Mouse (Mus musculus): ENCODE data around the gene Dad1. TPM values are rescaled to one million over a fixed set of nuclear protein-coding genes. Genes with fewer than 3 reads are reported as not detected.
A peak's percentile ranks its signal among the peaks of the same experiment; 100 is the strongest.

Gene Dad1
- total RNA-seq (2014; fragmentation: Nextera tagmentation), result 184 and 235 TPM in 2 replicates
- 106 and 168 TPM in 2 replicates for total RNA-seq (2017)

GRCm38 (mm10) chr14:54253741-54254291, at the start of gene Dad1, which contains the start of gene Abhd4:
Dad1 (minus strand) TSS chr14:54254104.
Abhd4 (plus strand) TSS chr14:54254188.
- ATAC-seq (replicated peaks; ENCODE audit: low FRiP score, low TSS enrichment, poor library complexity, severe bottlenecking), result peak; percentile 97

- ATAC-seq (replicated peaks; ENCODE audit: low FRiP score, low TSS enrichment, poor library complexity, severe bottlenecking), result no peak
Observed at GRCm38 (mm10) chr14:54300676-54301075, 46.8 kb upstream of the Dad1 start.

DNA sequence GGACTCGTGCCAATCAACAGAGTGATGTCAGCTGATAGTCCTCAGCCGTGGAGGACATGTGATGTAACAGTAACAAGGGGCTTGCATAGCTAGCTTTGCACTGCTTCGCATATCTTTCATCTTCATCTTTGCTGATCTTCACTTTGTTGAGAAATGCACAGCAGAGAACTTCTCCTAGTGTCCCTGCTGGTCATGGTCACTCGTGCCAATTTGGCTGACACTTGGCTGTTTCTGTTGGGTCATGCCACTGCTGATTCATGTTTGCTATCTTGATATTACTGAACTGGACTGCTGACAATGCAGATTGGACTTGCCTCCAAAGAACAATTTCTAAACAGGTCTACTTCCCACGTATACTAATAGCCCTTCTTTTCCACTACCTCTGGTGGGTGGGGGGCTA, 46.2 kb upstream of the Dad1 start:
- no peak for ATAC-seq (replicated peaks; ENCODE audit: low FRiP score, low TSS enrichment, poor library complexity, severe bottlenecking)

DNA sequence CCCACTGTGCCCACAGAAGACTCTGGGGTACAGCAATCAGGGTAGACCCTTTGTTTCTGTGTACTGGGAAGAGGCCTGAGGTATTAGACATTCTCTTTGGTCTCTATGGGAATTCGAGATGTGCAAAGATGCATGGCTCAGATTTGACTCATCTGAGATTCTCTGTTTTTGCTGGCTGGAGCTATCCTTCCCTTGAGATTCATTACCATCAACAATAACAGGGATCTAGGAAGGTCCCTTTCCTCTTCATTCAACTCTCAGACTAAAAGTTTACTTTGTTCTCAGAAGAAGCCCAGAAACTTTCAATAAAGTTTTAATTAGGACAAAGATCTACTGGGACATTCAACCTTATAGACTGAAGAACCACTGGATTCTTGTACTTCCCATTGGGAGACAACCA, 30.9 kb upstream of the Dad1 start, which contains the start of gene Olfr49:
Gene Olfr49 (minus strand): TSS at position 101 of the 400 bp plus-strand sequence.
- ATAC-seq (replicated peaks; ENCODE audit: low FRiP score, low TSS enrichment, poor library complexity, severe bottlenecking), result no peak

DNA sequence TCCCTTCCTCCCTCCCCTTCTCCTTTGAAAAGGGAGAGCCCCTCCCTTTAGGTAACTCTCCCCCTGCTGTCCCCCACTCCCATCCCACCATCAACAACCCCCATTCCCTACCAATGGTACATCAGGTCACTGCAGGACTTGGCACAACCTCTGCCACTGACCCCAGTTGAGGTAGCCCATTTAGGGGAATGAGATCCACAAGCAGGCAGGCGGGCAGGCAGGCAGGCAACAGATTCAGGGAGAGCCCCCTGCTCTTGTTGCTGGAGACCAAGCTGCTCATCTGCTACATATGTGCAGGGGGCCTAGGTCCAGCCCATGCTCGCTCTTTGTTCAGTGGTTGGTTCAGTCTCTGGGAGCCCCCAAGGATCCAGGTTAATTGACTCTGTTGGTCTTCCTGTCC, 22.5 kb upstream of the Dad1 start:
- no peak for ATAC-seq (replicated peaks; ENCODE audit: low FRiP score, low TSS enrichment, poor library complexity, severe bottlenecking)

- no peak for ATAC-seq (replicated peaks; ENCODE audit: low FRiP score, low TSS enrichment, poor library complexity, severe bottlenecking)
Observed at GRCm38 (mm10) chr14:54272696-54273095, 18.8 kb upstream of the Dad1 start.

DNA sequence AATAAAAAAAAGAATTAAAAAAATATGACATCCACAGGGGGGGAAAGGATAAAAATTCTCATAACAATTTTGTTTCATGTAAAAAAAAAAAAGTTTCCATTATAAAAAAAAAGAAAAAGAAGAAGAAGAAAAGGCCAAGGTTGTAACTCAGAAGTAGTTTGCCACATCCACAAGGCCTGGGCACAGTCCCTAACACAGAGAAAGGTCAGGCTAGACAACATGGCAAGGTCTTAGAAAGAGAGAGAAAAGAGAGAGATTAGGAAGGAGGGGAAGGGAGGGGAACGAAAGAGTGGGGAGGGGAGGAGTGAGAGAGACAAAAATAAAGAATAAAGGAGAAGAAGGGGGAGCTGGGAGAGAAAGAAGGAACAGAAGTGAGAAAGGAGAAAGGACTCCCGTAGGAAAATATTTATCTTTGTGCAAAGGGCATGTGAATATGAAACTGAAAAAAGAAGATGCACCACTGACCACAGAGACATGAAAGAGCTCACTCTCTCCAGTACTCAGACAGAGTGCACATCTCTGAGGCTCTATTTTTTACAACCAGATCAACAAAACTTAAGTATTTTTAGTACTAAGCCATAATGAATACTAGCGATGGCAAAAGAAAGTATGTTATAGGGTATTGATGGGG, 18.2 kb upstream of the Dad1 start:
- ATAC-seq (replicated peaks; ENCODE audit: low FRiP score, low TSS enrichment, poor library complexity, severe bottlenecking), result no peak

- ATAC-seq (replicated peaks; ENCODE audit: low FRiP score, low TSS enrichment, poor library complexity, severe bottlenecking), result no peak
Observed at GRCm38 (mm10) chr14:54270413-54270812, 16.5 kb upstream of the Dad1 start.

DNA sequence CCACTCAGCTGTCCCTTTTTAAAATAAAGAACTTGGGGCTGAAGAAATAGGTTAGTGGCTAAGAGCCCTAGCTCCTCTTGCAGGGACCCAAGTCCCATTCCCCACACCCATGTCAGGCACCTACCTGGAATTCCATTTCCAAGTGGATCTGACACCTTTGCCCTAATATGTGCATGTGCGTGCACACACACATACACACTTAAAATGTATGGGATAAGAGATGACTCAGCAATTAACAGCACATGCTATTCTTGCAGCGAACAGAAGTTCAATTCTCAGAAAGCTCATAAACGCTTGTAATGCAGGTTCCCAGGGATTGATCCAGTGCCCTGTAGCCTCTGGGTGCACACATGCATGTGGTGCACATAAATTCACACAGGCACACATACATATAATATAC, 15.7 kb upstream of the Dad1 start:
- ATAC-seq (replicated peaks; ENCODE audit: low FRiP score, low TSS enrichment, poor library complexity, severe bottlenecking), result no peak

DNA sequence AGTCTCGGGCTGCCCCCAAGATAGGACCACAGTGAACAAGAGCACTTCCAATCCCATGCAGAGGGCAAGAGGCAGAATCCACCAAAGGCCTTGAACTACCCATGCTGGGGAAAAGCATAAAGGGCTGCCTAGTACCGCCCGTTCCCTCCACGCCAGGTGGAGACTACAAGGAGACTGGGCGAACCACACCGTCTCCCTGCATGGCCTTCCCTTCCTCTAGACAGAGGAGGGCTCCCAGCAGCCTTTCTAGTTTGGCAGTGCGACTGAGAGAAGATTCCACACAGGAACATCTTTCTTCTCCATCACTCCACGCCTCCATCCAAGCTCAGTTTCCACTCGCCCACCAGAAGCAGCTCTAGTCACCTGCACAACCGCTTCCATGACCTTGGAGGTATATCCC, 14.1 kb upstream of the Dad1 start:
- no peak for ATAC-seq (replicated peaks; ENCODE audit: low FRiP score, low TSS enrichment, poor library complexity, severe bottlenecking)

GRCm38 (mm10) chr14:54265951-54266350, 12.0 kb upstream of the Dad1 start:
- ATAC-seq (replicated peaks; ENCODE audit: low FRiP score, low TSS enrichment, poor library complexity, severe bottlenecking), result no peak

DNA sequence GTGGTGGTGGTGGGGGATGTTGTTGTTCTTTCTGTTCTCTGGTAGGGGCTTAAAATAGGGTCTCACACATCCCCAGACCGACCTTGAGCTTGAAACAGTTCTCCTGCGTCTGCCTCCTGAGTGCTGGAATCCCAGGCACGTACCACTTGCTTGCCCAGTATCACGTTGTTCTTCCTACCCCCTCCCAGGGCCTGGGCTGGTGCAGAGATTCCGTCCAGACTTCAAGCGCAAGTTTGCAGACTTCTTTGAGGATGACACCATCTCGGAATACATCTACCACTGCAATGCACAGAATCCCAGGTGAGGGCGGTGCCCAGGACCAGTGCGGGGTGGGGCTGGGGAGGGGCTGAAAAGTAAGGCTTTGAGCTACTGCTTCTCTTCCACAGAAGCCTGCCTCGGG, 11.2 kb upstream of the Dad1 start:
- ATAC-seq (replicated peaks; ENCODE audit: low FRiP score, low TSS enrichment, poor library complexity, severe bottlenecking), result no peak

DNA sequence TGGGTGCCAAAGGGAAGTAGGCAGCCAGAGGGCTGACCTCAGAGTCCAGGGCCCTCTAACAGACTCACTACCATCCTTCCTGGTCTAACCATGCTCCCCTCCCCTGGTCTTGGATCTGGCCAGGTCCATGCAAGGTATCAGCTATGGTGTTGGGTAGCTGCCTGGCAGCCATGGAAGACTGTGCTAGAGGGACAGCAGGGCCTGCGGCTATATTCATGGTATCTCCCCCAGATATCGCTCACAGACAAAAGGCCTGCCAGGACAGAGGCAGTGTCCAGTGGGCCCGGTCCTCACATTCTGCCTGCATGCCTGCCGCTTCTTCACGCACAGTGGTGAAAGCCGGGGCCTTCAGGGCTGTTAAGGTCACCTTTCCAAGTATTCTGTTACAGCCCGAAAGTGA, 10.3 kb upstream of the Dad1 start:
- ATAC-seq (replicated peaks; ENCODE audit: low FRiP score, low TSS enrichment, poor library complexity, severe bottlenecking), result no peak

DNA sequence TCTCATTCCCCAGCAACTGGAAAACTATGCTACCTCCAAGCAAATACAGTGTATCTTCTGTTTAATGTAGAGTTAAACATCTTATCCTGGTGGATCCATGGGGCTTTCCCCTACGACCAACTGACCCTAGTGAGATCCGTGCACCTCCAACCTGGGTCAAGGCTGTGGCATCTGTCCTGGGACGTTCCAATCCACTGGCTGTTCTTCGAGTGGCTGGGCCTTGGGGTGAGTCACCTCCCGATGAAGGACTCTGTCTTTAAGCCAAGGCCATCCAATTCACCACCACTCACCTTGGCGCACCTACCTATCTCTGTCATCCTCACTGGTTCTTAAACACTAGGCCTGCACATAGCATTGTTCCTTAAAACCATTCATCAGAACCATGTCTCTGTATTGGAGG, 9.2 kb upstream of the Dad1 start:
- ATAC-seq (replicated peaks; ENCODE audit: low FRiP score, low TSS enrichment, poor library complexity, severe bottlenecking), result no peak

- no peak for ATAC-seq (replicated peaks; ENCODE audit: low FRiP score, low TSS enrichment, poor library complexity, severe bottlenecking)
Observed at GRCm38 (mm10) chr14:54262622-54263021, 8.7 kb upstream of the Dad1 start.

GRCm38 (mm10) chr14:54261386-54261785, 7.5 kb upstream of the Dad1 start:
- no peak for ATAC-seq (replicated peaks; ENCODE audit: low FRiP score, low TSS enrichment, poor library complexity, severe bottlenecking)

GRCm38 (mm10) chr14:54260196-54260595, 6.3 kb upstream of the Dad1 start:
- no peak for ATAC-seq (replicated peaks; ENCODE audit: low FRiP score, low TSS enrichment, poor library complexity, severe bottlenecking)

DNA sequence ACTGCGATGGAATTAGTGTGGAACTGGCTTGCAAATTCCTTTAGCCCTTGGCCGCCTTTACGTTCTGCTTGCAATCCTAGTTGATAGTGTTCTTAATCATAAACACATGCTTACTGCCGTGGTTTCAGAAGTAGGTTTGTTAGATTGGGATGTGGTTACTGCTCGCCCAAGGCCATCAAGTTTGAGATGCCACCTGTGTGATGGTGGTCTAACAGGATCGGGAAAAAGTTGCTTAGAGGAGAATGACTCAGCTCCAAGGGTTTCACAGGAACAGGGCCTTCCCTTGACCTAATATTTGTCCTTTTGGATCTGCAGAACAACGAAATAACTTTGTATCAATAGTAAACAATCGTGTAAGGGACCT, 5.8 kb upstream of the Dad1 start:
- 0 out of 2 replicates have a peak, but pooled peaks have one; percentile 11 for ATAC-seq (replicated peaks; ENCODE audit: low FRiP score, low TSS enrichment, poor library complexity, severe bottlenecking)

GRCm38 (mm10) chr14:54259003-54259721, 5.3 kb upstream of the Dad1 start:
- ATAC-seq (replicated peaks; ENCODE audit: low FRiP score, low TSS enrichment, poor library complexity, severe bottlenecking), result peak; percentile 90

- ATAC-seq (replicated peaks; ENCODE audit: low FRiP score, low TSS enrichment, poor library complexity, severe bottlenecking), result 0 out of 2 replicates have a peak, but pooled peaks have one; percentile 32
Observed at GRCm38 (mm10) chr14:54258131-54258670, 4.3 kb upstream of the Dad1 start.
